Mouse (Mus musculus): ENCODE data around the gene Irx2.

Gene Irx2

GRCm38 (mm10) chr13:72628462-72628916 lies at the start of gene Irx2:
Gene Irx2 (plus strand): TSS chr13:72628820.
- peak; percentile 95 for DNase-seq (ENCODE audit: low spot score)

GRCm38 (mm10) chr13:72581276-72581675 lies 47.3 kb upstream of the Irx2 start:
- DNase-seq (ENCODE audit: low spot score), result no peak

DNA sequence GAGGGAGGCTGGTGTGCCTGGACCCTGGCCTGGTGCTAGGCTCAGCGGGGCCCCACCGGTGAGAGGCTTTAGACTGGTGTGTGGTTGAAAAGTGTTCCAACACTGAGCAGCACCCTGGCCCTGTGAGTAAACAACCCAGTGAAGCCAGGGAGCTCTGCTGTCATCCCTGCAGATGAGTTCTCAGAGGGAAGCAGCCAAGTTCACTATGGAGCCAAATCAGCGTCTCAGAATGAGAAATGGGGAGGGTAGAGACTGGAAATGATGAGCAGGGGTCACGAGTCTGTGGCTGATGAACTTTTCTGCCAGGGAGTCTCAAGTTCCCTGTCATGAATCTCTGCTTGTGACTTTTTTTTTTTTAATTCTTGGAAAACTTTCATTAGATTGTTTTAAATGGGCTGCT lies 36.1 kb upstream of the Irx2 start:
- no peak for DNase-seq (ENCODE audit: low spot score)

GRCm38 (mm10) chr13:72593310-72593709 lies 35.3 kb upstream of the Irx2 start:
- no peak for DNase-seq (ENCODE audit: low spot score)

DNA sequence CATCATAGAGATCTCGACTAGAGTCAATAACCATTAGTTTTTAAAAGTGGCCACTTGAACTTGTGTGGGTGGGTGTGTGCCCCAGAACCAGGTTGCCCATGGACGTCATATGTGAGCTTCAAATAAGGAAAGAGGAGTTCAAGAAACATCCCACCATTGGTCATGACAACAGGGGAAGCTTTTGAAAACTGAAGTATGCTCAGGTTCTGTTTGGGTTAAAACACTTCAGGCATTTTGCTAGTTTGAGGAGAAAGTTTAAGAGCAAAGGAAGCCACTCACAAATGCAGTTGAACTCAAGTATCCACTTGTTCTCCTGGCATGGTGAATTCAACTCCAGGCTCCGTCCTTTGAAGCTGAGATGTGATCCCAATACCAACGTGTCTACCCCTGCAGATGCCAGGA lies 34.9 kb upstream of the Irx2 start:
- DNase-seq (ENCODE audit: low spot score), result no peak

DNA sequence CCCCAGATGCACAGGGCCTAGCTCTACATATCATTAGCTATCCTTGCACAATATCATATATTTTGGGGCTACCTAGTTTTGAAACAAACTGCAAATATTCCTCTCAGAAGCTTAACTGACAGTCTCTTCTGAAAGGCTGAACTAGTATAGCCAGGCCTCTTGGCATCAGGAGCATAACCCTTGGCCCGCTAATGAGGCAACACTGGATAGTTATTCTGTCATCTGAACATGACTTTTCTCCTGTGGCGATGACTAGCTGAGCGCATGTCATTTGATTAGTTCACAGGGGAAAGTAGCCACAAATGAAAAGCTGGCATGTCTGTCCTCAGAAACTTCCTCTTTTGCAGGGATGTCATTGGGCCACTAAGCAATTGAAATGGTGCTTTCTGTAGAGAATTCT lies 29.4 kb upstream of the Irx2 start:
- DNase-seq (ENCODE audit: low spot score), result no peak

GRCm38 (mm10) chr13:72608706-72609105 lies 19.9 kb upstream of the Irx2 start:
- DNase-seq (ENCODE audit: low spot score), result peak; percentile 64

- DNase-seq (ENCODE audit: low spot score), result no peak
Observed at GRCm38 (mm10) chr13:72610277-72610676, 18.3 kb upstream of the Irx2 start.

- DNase-seq (ENCODE audit: low spot score), result peak; percentile 63
Observed at GRCm38 (mm10) chr13:72623926-72624846, 4.4 kb upstream of the Irx2 start.

DNA sequence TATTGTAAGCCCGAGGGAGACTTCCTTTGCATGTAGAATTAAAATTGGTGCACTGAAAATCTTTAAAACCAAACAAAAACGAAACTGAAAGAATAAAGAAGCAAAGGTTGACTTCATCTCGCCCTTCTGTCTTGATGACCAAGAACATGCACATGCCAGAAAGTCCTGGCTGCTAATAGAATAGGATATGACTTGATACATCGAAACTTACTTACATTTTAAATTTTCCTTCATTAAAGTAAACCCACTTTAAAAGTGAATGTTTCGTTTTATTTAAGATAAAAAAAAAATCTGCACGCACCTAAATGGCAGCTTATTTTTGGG lies 3.8 kb upstream of the Irx2 start:
- DNase-seq (ENCODE audit: low spot score), result no peak

DNA sequence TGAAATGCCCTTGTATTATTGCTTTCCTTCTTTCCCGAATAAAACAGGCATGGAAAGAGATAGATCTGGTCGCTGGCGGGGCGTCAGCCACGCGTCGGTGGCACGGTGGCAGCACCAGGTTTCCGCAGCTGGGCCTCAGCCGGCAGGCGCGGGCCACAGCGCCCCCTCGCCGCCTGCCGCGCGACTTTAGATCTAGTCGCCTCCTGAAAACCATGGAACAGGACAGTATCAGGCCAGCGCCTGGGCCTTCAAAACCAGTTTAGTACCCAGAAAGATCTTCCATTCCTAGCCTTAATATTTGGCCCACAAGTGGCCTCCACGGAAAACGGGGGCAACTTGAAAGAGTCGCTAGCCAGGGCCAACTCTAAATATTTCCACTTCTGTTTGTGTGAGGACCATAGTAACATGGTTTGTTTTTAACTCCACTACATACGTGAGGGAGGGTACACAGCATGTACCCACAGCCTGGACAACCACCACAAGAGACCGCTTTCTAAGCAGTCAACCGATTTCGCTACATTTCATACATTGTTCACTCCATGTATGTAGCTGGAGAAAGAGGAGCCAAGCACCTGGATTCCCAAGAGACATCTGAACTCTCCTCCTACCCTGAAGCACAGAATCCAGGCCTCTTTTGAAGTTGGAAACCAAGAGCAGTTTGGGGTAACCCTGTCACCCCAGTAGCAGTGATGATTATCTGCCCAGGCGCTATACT lies 3.2 kb upstream of the Irx2 start:
- DNase-seq (ENCODE audit: low spot score), result peak; percentile 74

DNA sequence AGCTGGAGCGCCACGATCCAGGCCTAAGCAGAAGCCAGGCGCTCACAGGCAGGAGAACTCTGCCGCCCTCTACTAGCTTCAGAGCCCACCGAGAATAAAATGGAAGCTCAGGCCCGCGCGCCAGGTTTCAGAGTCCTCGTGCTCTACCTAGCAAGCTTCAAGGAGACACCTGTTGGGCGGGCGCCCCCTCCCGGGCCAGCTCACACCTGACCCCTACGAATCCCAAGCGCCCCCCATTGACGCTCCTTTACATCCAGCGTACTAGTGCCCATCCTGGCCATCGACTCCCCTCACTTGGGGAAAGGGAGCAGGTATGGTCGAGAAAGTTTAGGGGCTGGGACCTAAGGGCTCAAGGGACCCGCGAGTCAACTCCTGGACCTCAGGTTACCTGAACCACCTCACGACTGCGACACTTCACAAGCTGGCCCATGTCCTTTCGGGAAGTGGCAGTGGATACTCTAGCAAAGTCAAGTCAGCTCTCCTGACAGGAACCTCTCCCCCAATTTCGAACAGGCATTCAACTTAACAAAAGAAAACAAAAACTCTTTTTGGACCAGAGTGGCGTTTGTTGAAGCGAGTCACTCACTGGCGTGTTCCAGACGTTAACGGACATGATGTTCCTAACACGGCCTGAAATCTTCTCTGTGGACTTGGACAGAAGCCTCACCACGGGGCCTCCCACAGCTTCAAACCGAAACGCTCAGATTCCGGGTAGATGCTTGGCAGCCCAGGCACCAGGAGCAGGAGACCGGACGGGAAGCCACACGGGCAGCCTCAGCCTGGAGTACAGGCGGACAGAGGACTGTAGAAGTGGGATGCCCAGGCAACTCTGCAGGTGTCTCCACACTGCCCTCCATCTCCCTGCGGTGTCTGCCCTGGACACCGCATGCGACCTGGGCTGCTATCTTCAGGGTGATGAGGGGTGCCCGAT lies 964 bp upstream of the Irx2 start:
- DNase-seq (ENCODE audit: low spot score), result peak; percentile 55

GRCm38 (mm10) chr13:72628935-72629631 lies 463 bp downstream of the Irx2 start:
- DNase-seq (ENCODE audit: low spot score), result peak; percentile 55

DNA sequence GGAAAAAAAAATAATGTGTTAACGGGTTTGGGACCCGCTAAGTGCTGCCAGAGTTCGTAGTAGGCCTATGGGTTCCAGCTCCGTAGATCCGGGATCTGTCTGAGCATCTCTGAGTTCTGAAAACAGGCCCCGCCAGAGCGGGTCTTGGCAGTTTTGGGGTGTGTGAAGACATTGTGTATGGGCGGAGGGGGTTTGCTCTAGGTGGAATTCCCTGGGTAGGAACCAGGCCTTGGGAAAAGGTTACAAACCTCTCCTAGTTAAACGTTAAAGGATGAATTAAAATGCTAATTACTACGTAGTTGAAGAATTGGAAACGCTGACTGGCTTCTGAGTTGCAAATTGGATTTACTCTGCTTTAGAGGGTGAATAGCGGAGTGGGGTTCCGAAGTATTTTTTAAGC lies 1.2 kb downstream of the Irx2 start:
- DNase-seq (ENCODE audit: low spot score), result no peak

GRCm38 (mm10) chr13:72630501-72631372 lies 2.1 kb downstream of the Irx2 start:
- peak; percentile 42 for DNase-seq (ENCODE audit: low spot score)

DNA sequence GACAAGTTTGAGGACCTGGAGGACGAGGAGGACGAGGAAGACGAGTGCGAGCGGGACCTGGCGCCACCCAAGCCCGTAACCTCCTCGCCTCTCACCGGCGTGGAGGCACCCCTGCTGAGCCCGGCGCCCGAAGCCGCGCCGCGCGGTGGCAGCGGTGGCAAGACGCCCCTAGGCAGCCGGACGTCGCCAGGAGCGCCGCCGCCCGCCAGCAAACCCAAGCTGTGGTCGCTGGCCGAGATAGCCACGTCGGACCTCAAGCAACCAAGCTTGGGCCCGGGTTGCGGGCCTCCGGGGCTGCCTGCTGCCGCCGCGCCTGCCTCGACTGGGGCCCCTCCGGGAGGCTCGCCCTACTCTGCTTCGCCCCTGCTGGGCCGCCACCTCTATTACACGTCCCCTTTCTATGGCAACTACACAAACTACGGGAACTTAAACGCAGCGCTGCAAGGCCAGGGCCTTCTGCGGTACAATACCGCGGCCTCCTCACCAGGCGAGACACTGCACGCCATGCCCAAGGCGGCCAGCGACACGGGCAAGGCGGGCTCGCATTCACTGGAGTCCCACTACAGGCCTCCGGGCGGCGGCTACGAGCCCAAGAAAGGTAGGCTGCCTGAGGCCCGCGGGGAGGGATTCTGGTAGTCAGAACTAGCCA lies 2.9 kb downstream of the Irx2 start:
- DNase-seq (ENCODE audit: low spot score), result peak; percentile 63

DNA sequence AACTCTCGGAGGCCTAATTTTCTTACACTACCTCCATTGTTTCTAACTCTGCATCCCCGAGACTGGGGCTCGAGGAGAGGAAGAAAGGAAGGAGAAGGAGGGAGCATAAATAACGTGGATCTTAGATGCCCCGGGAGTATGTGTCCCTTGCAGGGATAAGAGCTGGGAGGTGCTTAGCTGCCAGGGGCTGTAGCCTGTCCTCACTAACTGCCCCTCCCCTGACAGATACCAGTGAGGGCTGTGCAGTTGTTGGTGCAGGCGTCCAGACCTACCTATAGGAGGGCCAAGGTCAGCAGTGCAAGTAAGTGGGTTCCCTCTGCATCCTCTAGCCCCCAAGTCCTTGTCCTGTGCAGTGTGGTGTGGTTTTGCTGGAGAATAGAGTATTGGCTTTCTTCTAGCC lies 3.7 kb downstream of the Irx2 start:
- no peak for DNase-seq (ENCODE audit: low spot score)

- DNase-seq (ENCODE audit: low spot score), result no peak
Observed at GRCm38 (mm10) chr13:72633097-72633496, 4.5 kb downstream of the Irx2 start.

DNA sequence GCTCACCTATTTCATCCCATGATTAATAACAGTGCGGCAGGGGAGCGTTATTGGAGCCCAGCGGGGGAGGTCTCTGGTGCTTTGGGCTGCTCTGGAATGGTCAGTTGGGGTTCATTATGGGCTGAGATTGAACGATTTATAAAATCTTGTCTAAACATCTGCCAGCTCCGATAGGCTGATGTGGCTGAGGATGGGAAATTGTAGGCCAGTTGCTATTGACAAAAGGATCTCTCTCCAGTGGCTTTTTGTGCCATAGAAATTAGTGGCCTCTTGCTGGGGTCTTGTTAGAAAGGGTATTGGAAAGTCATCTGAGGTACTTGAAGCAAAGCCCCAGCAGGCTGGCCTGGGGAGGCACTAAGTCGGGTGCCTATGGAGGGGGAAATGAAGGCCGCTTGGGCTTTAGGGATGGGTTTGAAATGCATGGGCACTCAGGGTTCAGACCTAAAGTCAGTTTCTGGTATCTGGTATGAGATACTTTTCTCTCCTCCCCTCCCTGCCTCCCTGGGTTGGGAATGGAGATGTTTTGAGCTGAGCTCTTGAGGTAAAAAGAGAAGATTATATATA lies 6.2 kb downstream of the Irx2 start:
- DNase-seq (ENCODE audit: low spot score), result peak; percentile 24

Data from embryo, embryonic 10 days (tissue).